Mouse (Mus musculus) lung, adult 2 months (tissue): ENCODE data around the gene Apex1. TPM values are rescaled to one million over a fixed set of nuclear protein-coding genes. Genes with fewer than 3 reads are reported as not detected.
"Not testable (repeated sequence)": the region's sequence is repeated elsewhere in the genome, so short reads cannot be mapped to it uniquely, and the experiment has no call there.

Source experiments
- DNase-seq: peaks from one replicate; pipeline ENCODE4 v3.0.0; 2022
- H3K4me1 ChIP-seq: fragments of 200-500 bp; 2 replicates; pipeline ENCODE4 v1.6.1; 2011; ENCODE audit warnings: low read length; ENCODE audit not compliant: control insufficient read depth, insufficient read depth
- H3K4me3 ChIP-seq: fragments of 200-500 bp; replicated peaks from 2 replicates; pipeline ENCODE3; 2011; ENCODE audit warnings: low read depth, mild to moderate bottlenecking, control low read depth, low read length; ENCODE audit errors: extremely low read depth
- CTCF ChIP-seq: fragments of 200-500 bp; IDR thresholded peaks from 2 replicates; pipeline ENCODE4 v1.5.1; 2011; ENCODE audit warnings: mild to moderate bottlenecking, low read length, control low read depth; ENCODE audit not compliant: insufficient read depth
- POLR2A ChIP-seq: fragments of 200-500 bp; IDR thresholded peaks from 2 replicates; pipeline ENCODE4 v1.6.1; 2011; ENCODE audit warnings: low read depth, mild to moderate bottlenecking, control low read depth, low read length, borderline replicate concordance; ENCODE audit errors: extremely low read depth
- WGBS: fragments of 180-500 bp; shearing (Covaris S2); methylation state at CpG from one replicate; pipeline ENCODE4 v1.1.7; 2018; 5-methylcytosine and 5-hydroxymethylcytosine counted together
- polyA plus RNA-seq: library from polyadenylated mRNA; depleted of rRNA; stranded (reverse); fragments of >200 nt; gene quantifications from 2 replicates; pipeline ENCODE4 v1.2.3, GENCODE M21; 2012

Apex1 gene
- polyA plus RNA-seq, 1 experiment = 23.2 TPM

- Histone ChIP-seq H3K4me1 (no peaks in the 10 kb centered on the region), H3K4me3 (no peak overlapping the region)
- WGBS = 22% methylated on average over 2 of the region's 2 CpGs
- no peak for DNase-seq
- TF ChIP-seq POLR2A (no peak), CTCF (no peak)
Measured at GRCm38 (mm10) chr14:50938940-50939339, 14.2 kb downstream of the Apex1 start.

GRCm38 (mm10) chr14:50943932-50944667 lies 19.3 kb downstream of the Apex1 start, which contains the start of gene Gm49342:
Gene Gm49342 (plus strand): TSS chr14:50944517.
- peaks cover 5% of the 10 kb centered on the region for H3K4me1 ChIP-seq
- DNase-seq = peak; percentile 98
- TF ChIP-seq CTCF = no peak
- peak; percentile 99 for TF ChIP-seq POLR2A
- peak within 1 kb of the TSS; percentile 68 for H3K4me3 ChIP-seq
- 4% methylated on average over 31 of the region's 31 CpGs for WGBS

- not testable (repeated sequence) for H3K4me1 ChIP-seq, DNase-seq
- WGBS = under 1% methylated on average over 15 of the region's 15 CpGs
- H3K4me3 ChIP-seq = peak overlapping the region; percentile 62
Measured at GRCm38 (mm10) chr14:50944668-50945033, 19.9 kb downstream of the Apex1 start.

GRCm38 (mm10) chr14:50945081-50945480 lies 20.3 kb downstream of the Apex1 start:
- WGBS = 2% methylated on average over 6 of the region's 6 CpGs
- H3K4me1 ChIP-seq, DNase-seq: not testable (repeated sequence)

GRCm38 (mm10) chr14:50945526-50945925 lies 20.8 kb downstream of the Apex1 start:
- not testable (repeated sequence) for H3K4me1 ChIP-seq, DNase-seq
- 9% methylated on average over 3 of the region's 3 CpGs for WGBS
- H3K4me3 ChIP-seq = peak overlapping the region; percentile 21

More at GRCm38 (mm10) chr14:50945081-50945480, 20.3 kb downstream of the Apex1 start:
- H3K4me3 ChIP-seq = peak overlapping the region; percentile 68

- no peak for DNase-seq
- TF ChIP-seq CTCF (no peak), POLR2A (no peak)
- WGBS = 62% methylated on average over 10 of the region's 10 CpGs
- peaks cover 2% of the 10 kb centered on the region; the same call in 1 of the 2 replicates for H3K4me1 ChIP-seq
- no peak overlapping the region for H3K4me3 ChIP-seq
Measured at GRCm38 (mm10) chr14:50955487-50955886, 30.7 kb downstream of the Apex1 start.

GRCm38 (mm10) chr14:50955942-50956508 lies 31.3 kb downstream of the Apex1 start, which contains the start of gene Pnp2:
Gene Pnp2 (plus strand): TSS chr14:50955992.
- H3K4me1 ChIP-seq = not testable (repeated sequence)

GRCm38 (mm10) chr14:50956724-50957123 lies 32.0 kb downstream of the Apex1 start:
- WGBS = 85% methylated on average over 6 of the region's 6 CpGs
- DNase-seq, H3K4me3 ChIP-seq, H3K4me1 ChIP-seq: not testable (repeated sequence)

More at GRCm38 (mm10) chr14:50955942-50956508, 31.3 kb downstream of the Apex1 start, which contains the start of gene Pnp2:
- peak; percentile 58 for DNase-seq
- peak within 1 kb of the TSS; percentile 2 for H3K4me3 ChIP-seq
- 7% methylated on average over 19 of the region's 19 CpGs for WGBS

GRCm38 (mm10) chr14:50957146-50957545 lies 32.4 kb downstream of the Apex1 start:
- 53% methylated on average over 3 of the region's 3 CpGs for WGBS
- H3K4me3 ChIP-seq, DNase-seq, H3K4me1 ChIP-seq: not testable (repeated sequence)

- H3K4me1 ChIP-seq, H3K4me3 ChIP-seq, DNase-seq: not testable (repeated sequence)
- 91% methylated on average over 5 of the region's 5 CpGs for WGBS
Measured at GRCm38 (mm10) chr14:50958289-50958995, 33.7 kb downstream of the Apex1 start.
